Mouse (Mus musculus): ENCODE results near the gene Shisal1.

Shisal1 gene

DNA sequence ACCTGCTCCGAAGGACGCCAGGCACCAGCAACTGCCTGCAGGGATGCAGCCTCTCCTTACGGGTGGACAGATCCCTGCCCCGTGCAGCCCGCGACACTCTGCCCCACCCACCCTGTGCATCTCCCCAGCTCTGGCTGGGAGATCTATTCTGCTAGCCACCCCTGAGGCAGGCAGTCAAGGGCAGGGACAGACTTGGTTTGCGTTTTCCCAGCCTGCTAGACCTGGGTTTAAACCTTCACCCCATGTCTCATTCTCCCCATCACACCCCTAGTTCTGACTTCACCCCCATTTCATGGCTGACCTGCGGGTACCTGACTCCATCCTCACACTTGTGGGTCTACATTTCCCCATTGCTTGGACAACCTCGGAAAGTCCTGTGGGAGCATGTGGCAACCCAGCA is at the start of gene Shisal1:
Shisal1 (minus strand) TSS at position 101 of the 400 bp plus-strand sequence.
- WGBS, result 30% methylated on average over 8 of the region's 9 CpGs

DNA sequence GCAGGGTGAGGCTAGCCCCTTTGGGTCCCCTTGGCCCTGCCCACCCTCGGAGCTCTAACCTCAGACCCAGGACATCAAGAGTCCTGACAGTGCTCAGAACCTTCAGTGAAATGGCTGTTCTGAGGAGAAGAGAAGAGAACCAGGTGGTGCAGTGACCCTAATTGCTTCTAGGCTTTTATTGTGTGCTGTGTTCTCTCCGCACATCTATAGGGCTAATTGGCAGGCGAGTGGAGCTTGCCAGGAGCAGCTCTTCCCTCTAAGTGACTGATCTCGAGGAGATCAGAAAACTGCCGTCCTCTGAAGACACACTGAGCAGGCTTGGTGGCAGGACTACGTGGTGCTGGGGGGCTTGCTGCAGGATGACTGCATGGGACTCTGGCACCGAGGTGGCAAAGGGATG is 43.6 kb upstream of the Shisal1 start:
- WGBS, result 72% methylated on average over 7 of the region's 7 CpGs

DNA sequence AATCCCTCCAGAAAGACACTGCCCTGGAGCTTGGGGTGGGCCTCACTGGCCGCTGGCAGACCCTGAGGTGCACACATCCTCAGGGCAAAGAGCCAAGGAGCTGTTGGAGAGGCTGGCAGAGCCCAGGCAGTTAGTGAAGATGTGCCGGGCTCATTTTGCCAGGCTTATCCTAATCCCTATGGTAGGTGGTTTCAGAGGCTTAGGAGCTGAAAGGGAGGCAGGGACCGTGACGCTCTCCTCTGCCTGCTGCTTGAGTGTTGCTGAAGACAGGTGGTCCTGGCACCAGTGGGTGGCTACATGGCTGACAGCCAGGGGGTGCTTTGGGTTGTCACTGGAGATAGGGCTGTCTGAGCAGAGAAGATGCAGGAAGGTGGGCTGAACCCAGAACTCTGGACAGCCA is 37.4 kb upstream of the Shisal1 start:
- 42% methylated on average over 4 of the region's 4 CpGs for WGBS

DNA sequence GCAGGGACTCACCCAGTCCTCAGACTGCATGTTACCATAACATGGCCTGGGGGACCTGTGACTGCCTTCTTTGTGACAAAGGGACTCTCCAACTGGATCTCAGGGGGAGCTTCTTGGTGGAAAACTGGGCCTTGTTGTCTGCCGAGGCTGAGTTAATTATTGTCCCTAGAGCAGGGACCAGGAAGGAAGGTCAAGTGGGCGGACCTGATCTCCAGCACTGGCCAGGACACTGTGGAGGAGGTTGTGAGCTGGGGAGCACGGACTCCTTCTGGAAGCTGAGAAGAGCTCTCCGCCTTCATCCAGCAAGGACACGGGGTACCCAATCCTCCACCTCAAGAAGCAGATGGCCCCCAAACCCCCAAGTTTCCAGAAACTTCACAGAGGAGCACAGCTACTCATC is 36.7 kb upstream of the Shisal1 start:
- 76% methylated on average over 5 of the region's 5 CpGs for WGBS

DNA sequence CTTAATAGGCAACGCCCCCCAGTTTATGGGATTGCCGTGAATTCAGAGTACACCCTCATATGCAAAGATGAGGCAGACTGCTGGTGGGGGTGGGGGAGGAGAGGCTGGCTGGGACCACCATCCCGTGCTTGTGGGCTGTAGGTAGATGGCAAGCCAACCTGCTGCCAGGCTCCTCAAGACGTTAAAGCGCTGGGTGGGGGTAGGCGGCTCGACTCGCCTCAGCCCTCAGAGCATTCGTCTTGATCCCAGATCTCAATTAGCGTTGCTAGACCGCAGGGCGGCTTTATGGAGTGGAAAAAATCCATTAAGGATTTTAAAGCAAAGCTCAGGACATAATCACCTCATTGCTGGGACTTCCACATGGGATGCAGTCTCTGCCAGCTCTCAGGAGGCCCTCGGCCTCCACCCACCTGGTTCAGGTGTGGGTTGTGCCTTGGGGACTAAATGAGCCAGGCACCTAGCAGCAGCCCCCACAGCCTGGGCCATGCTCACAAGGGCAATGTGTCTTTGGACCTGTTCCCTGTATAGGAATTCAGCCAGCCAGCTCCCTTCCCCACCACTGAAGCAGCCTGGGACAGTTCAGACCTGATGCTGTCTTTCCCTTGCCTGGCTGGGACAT is 34.5 kb upstream of the Shisal1 start:
- WGBS, result 51% methylated on average over 13 of the region's 13 CpGs

DNA sequence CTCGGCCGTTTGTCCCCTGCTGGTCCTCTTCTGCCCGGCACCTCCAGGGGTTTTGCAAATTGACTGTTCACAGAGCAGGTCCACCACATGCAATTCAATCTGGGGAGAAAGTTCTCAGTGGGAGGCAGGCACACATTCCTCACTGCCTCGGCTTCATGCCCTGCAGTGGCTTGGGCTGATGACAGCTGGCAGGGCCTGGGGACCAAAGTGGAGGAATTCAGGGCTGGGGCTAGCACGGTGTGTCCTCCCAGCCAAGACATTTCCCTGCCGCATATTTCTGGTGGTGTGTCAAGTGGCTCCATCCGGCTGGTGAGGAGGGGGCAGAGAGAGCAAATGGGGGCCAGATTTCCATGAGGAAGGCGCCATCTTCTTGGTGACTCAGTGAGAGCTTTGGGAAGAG is 22.5 kb upstream of the Shisal1 start:
- WGBS, result 66% methylated on average over 8 of the region's 8 CpGs

DNA sequence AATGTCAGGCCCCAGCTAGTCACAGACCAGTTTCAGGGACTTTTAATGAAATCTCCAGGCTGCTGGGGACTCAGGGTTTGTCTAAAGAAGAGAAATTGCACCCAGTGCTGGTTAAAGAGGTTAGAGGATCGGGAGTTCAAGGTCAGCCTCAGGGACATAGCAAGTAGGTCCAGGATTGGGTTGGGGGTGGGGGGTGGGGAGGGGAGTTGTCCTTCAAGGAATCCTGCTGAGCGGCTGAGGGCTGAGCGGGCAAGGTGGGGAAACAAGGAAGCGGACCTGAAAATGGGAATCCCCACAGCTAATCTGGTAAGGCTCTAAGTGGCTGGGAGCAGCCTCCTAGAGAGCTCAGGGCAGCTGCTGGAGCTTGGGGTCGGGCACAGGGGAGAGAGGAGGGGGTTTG is 20.9 kb upstream of the Shisal1 start:
- WGBS, result 89% methylated on average over 5 of the region's 5 CpGs

DNA sequence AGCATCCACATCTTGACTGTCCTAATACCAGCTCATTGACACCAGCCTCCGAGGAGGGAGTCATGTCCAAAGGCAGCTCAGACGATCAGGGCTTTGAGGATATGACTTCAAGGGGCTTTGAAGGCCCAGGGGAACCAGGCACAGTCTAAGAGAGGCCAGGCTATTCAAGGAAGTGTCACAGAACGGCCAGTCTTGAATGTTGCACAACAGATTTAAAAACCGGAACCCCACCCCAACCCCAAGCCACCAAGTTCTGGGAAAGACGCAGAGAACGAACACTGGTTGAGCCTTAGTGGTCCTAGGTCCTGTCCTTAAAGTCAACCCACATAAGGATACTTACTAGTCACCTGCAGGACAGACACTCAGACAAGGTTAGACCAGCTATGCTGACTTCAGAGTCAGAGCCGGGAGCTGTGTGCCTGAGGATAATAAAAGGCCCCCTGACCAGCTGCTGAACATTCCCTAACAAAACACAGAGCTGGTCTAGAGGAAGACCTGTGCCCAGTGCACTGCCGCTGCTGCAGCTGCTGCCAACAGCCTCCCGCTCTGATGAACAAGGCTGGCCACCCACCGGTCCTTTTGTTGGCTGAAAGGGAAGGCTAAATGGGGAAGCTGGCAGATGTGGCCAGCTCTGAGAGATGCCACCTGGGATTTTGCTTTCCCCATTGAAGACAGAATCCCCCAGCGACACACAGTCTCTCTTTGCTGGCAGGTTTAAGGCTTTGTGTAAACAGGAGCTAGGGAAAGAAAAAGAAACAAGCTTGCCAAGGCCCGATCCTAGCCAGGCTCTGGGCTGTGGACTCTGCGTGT is 19.8 kb upstream of the Shisal1 start:
- WGBS, result 50% methylated on average over 13 of the region's 13 CpGs

DNA sequence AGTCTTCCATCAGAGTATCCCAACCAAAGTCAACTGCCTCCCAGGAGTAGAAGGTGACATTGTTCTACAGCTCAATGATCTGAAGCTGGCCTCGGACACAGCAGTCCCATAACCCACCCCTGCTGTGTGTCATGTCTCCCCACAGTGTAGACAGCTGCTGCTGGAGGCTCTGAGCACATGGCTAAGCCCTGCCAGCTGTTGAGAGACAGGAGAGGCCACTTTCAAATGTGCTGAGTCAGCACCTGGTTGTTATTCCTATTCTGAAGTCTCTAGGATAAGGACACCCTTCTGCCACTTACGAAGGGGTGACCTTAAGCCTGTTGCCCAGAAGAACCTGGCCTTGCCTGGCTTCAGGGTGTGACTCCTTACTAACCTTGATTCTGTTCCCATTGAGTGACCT is 14.5 kb upstream of the Shisal1 start:
- WGBS, result 85% methylated on average over 2 of the region's 2 CpGs

DNA sequence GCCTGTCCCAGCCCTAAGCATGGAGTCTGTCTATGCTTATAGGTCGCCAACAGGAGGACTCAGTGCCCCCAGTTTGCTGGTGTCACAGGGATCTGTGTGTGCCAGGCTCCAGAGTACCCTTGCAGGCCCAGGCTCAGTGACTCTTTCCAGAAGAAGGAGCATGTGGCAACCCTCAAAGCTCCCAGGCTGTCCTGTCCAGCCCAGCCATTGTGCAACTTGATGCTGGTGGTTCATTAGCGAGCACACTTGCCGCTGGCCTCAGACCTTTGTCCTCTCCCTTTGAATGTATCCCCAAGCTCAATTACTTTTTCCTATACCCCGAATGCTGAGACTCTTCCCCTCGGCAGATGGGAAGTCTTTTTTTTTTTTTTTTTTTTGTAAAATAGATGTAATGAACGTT is 12.1 kb upstream of the Shisal1 start:
- WGBS, result 80% methylated on average over 6 of the region's 6 CpGs

DNA sequence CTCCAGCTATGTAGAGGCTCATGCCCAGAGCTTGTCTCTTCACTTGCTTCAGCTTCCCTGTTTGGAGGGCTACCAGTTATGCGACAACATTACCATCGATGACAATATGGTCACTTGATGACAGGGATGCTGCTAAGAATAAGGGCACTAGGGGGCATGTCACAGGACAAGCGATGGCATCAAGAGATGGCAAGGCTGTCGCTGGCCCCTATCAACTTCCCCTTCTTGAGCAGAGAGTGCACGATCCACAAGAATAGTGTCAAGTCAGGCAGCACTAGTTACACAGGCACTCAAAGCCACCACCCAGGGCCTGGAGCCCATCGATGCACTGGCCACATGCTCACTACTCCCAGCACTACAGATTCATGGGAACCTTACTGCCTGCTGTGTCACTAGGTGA is 8.4 kb upstream of the Shisal1 start:
- 94% methylated on average over 6 of the region's 6 CpGs for WGBS

DNA sequence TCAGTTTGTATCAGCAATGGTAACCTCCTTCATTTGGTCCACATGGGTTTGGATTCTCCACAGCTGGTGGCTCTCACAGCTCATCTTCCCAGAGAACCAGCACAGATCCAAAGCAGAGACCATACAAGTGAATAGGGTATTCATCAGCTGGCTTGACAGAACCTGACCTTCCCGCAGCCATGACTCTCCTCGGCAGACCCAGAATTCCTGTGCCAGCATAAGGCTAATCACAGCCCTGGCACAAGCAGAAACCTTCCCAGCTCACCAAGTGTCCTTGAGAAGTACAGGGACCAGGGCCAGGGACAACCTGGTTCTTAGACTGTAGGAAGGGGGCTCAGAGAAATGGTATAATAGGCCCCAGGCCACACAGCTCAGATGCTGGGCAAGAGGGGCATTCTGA is 6.2 kb upstream of the Shisal1 start:
- 79% methylated on average over 2 of the region's 2 CpGs for WGBS

DNA sequence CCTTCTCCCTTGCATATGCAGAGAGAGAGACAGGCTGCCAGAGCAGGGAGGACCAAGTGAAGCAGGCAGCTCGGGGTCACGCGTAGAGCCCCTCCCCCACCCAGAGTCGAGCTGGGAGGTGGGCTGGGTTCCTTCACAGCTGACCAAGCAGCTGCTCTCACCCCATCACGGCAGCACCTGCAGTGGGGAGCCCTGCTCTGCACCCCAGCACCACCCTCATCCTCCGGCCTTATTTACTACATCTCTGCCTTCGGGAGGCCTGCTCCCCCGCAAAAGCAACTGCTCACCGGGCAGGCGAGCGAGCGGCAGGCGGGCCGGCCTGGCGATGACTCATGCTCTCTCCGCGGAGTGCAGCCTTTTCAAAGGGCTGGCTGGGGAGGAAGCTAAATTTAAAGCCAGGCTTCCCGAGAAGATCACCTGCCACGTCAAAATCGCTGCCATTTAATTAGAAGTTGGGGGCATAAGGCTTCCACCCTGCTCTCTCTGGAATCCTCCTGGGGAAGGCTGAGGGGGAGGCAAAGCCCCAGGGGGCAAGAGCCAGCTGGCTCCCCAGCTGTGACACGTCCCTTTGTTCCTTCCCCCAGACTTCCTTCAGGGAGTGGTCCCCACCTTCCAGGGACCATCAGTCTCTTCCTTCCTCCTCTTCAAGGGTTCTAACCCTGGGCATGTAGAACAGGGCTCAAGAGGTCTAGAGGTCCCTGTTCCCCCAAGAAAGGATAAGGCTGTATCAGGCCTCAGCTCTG is 3.7 kb upstream of the Shisal1 start:
- WGBS, result 3% methylated on average over 21 of the region's 21 CpGs

DNA sequence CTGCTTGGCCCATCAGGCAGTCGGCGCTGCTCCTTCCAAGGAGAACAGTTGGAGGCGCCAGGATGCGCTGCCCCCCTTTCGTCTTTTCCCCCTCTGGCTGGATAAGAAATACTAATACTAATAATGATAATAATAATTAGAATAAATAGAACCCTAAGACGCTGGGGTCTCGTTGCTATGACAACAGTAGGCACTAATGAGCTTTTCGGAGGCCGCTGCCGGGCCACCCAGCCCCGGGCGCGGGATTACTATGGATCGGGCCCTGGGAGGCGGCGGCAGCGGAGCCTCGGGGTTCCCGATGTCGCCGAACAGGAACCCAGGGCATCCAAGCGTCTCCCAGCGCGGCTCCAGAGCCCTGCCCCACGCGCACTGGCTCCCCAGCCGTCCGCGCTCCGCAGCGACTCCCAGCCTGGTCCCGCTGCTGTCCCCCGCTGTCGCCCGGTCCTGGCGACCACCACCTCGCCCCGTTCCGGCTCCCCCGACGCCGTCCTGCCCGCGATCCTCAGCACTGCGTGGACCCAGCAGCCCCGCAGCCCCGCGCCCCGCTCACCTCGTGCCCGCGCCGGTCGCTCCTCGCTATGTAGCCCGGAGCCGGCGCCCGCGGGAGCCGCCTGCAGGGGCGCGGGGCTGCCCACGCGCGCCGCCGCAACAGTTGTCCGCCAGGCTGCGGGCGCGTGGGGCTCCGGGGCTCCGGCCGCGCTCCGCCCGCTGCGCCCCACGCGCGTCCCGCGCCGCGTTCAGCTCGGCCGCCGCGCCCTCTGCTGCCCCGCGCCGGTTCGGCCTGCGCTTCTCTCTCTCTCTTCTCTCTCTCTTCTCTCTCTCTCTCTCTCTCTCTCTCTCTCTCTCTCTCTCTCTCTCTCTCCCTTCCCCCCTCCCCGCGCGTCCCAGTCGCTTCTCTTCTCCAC is 833 bp downstream of the Shisal1 start:
- WGBS, result 3% methylated on average over 96 of the region's 99 CpGs

DNA sequence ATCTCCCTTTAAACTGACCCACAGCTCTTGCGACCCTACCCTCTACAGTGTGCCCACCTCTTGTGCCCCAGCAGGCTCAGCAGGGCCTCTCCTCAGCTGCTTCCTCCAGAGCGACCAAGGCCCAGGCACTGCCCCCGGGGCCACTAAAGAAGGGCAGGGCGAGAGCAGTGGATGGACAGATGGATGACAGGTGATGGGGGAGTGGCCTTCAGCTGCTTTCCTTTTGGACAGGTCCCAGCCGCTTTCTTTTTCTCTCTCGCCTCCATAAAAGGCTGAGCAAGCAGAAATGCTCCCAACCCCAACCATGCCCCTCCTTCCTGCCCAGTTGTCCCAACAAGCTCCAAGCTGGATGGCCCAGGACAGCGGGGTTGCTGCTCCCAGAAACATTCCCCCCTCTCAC is 2.7 kb downstream of the Shisal1 start:
- 65% methylated on average over 7 of the region's 7 CpGs for WGBS

DNA sequence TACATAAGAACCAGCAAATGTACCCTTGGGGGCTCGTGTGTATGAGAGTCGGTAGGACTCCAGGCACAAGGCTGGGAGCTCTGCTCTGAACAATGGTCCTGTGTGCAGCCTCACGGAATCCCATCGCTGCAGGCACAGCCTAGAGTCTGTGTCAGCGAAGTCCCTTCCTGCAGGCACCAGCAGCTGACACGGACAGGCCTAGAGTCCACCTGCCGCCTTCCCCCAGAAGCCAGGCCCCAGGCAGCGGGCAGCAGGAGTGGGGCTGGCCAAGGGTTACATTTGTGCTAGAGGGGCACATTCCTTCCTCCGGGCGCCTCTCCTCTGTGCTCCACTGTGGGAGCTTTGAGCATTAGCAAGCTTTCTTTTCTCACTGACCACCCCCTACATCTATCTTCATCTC is 3.3 kb downstream of the Shisal1 start:
- WGBS, result 76% methylated on average over 10 of the region's 10 CpGs

DNA sequence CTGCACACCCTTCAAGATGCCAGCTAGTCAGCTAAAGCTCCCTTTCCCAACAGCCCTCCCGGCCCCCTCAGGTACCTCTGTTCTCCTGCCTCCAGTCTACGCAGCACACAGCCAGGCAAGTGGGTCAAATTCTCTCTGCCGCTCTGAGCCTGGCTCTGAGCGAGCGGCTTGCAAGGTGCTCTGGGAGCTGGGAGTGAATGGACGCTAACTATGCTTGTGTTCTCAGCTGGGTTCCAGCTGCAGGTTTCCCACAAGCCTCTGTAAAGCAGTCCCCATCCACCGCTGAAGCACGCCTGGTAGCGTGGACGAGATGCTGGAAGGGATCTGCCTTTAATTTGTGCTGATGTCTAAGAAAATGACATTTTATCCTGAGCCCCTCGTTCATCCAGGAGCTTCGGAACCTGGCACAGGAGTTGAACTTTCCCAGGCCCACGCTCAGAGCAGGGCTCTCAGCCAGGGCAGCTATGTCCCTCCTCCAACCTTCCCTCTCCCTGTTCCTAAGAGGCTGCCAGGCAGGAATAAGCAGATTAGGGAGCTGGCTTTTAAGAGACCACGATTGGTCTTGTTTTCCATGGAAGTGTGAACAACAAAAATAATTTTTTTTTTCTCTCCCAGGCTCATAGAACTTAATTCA is 5.1 kb downstream of the Shisal1 start:
- 42% methylated on average over 14 of the region's 14 CpGs for WGBS

DNA sequence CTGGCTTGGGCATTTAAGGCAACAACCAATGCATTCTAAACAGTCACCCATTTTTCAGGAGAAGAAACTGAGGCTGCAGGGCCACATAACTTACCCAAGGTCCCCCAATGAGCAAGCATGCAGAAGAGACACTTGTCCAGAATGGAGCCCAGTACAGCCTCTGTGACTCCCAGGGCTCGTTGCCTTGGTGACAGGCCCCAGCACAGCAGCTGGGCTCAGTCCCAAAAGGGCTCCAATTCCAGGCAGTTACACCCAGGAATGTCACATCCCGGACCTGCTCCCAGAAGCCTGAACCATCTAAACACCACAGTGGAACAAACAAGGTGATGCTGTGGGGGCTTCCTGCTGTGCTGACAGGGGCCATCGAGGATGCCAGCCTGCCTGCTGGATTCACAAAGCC is 6.1 kb downstream of the Shisal1 start:
- WGBS, result 43% methylated on average over 3 of the region's 3 CpGs

DNA sequence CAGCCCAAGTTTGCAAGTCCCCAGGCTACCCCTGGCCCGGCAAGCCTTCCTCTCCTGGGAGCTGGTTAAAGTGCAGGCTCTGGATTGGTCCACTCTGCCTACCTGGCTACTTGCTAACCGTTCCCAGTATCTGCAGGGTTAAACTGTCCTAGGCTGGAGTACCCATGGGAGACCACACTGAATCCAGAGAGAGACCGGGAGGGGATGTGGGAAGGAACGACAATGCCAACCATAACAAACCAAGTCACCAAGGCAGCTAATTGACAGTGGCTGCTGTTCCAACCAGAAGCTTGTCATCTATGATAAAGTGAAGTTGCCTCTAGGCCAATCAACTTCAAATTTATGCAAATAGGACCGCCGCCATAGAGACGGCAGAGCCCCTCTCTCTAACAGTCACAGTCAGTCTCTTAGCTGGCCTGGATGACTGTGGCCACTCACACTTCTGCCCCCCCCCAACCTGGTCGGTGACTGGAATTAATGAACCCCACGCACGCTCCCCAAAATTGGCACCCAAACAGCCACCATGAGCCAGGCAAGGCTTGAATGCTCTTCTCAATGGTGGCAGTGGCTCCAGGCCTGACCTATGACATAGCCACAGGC is 13.2 kb downstream of the Shisal1 start:
- WGBS, result 75% methylated on average over 10 of the region's 10 CpGs

DNA sequence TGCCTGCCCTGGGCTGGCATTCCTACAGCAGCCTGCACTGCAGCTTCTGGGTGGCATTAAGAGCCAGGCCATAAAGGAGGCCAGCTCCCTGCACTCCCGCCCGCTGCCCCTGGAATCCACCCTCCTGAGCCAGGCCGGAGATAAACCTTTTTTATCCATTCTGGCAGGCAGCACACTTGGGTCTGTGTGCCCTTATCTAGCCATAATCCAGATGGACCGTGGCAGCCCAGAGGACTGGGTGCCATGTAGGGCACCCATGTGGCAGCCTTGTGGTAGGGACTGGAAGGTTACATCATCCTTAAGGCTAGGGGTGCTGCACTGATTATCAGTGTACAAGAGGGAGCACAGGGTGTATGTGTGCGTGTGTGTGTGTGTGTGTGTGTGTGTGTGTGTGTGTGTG is 16.4 kb downstream of the Shisal1 start:
- WGBS, result 81% methylated on average over 5 of the region's 5 CpGs

DNA sequence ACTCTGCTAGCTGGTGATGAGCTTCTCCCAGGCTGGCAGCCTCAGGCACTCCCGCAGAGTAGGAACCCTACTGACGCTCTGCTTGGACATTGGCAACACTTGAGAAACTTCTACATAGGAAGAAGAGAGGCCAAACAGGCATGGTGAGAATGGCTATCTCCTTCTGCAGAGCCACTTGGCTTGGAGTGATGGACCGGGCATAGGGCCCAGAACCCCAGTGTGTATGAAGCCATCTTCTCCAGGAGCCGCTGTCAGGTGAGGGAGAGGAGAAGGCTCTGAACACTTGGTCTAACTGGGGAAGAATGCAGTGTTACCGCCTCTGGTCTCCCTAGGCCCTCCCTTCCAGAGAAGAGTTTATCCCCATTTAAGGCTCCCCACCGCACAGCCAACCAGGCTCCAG is 19.3 kb downstream of the Shisal1 start:
- 95% methylated on average over 6 of the region's 6 CpGs for WGBS
